Mouse (Mus musculus): ENCODE measurements at regions not wholly inside any gene's neighbourhood (a gene's known extent, or its start where the extent isn't known, plus 50 kb on each side); places are given as distances from the start of the nearest gene placed in this dataset.

GRCm38 (mm10) chr1:10771793-10772192 is 642.1 kb upstream of the A830018L16Rik start:
- no peak for DNase-seq

GRCm38 (mm10) chr1:10794074-10794783 is 619.7 kb upstream of the A830018L16Rik start:
- no peak for DNase-seq

GRCm38 (mm10) chr1:10835653-10836415 is 578.1 kb upstream of the A830018L16Rik start:
- peak; percentile 71 for DNase-seq

DNA sequence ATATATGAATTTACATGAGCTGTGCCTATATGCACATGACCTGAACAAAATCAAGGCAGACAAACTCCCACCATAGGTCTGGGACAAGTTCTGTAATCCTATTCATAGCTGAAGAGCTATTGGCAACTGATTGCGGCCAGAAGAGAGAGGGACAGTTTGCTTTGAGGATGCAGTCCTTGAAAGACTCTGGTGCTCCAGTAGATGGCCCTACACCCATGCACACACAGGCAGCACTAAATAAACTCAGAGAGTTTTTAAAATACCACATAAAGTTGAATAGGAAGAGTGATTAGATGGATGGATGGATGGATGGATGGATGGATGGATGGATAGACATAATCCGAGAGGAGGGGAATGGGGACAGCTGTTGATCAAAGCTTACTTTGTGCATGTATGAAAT is 576.7 kb upstream of the A830018L16Rik start:
- DNase-seq, result peak; percentile 54

- no peak for DNase-seq
Observed at GRCm38 (mm10) chr1:10852934-10853333, 561.0 kb upstream of the A830018L16Rik start.

GRCm38 (mm10) chr1:10854495-10854894 is 559.4 kb upstream of the A830018L16Rik start:
- DNase-seq, result no peak

GRCm38 (mm10) chr1:10871163-10871853 is 542.6 kb upstream of the A830018L16Rik start:
- DNase-seq, result peak; percentile 7

DNA sequence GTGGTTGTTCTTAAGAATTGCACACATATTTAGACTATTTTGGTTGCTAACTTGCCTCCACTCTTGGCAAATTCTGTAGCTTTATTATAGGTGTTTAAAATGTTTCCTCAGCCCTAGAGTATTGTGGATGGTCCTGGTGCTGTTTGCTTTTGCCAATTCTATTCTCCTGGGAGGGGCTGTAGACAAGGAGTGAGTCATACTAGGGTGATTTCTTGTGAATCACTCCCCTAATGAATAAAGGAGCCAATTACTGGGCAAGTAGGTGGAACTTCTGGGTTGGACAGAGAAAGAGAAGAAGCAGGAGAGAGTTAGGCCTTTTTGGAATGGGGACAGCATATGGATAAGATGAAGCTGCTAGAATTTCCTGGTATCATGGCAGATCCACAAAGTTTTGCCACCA is 541.6 kb upstream of the A830018L16Rik start:
- no peak for DNase-seq

DNA sequence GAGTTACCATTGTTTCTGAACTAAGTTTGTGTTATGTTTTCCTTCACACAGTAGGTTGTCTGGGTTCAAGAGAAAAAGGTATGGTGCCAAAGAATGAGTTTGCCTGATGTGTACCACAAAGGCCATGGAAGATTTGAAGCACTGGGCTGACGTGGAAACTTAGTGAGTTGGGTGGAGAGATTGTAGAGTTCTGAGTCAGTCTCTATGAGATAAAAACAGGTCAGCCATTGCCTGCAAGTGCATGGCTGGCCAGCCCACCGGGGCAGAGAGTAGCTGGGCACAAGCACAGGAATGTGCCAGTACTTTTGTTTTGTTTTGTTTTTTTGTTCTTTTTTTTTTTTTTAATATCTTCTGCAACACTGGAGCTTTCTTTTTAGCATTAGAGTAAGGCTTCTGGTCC is 541.2 kb upstream of the A830018L16Rik start:
- DNase-seq, result no peak

DNA sequence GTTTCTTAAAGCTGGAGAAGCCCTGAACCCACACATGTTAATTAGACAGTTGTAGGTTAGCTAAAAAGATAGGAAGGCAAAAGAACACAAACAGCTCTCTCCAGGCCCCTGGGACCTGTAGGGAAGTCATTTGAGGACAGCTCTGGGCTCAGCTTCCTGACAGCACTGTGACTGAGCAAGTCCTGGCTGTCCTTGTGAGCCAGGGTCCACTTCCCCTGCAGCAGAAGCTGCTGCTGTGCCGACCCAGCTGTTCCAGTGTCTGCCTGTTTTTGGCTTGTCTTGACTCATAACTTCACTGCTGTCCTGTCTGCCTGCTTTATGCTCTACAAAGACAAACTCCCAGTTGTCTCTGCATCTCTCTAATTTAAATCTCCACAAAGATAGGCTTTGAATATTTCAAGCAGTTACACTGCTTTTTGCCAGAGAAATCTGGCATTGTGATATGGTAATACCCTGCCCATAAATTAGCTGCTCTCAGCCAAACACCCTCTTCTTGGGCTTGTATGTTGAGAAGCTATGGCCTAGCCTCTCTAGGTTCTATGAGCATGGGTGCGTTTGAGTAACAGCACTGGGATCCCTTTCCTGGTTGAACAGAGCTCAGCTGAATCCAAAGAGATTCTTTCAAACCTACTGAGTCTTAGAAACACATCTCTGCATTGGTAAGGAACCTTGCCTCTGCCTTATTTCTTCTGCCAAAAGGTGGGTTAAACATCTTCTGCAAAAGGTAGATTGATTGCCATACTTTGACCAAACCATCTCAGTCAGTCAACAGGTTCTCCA is 536.3 kb upstream of the A830018L16Rik start:
- DNase-seq, result peak; percentile 71

DNA sequence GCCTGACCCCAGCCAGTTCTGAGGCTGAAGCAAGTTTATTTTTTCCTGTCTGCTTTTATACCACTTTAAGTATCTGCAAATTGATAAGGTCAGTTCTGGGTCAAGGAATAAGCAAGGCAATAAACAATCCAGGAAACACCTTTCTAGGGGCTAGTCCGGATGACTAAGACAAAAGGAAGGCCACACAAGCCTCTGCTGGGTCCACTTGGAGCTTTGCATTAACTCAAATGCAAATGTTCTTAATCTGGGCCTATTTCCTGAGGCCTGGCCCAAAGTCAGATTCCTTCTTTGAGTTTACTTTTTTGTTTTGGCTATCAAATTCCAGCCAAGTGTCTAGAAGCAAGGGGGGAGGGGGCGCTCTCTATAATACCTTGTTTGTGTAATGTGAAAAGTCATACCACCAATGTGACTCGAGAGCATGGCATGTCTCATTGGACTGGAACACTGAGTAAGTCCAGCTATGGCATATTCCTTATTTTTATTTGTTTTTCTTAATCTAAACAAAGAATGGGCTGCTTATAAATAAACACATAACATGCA is 535.6 kb upstream of the A830018L16Rik start:
- DNase-seq, result no peak

DNA sequence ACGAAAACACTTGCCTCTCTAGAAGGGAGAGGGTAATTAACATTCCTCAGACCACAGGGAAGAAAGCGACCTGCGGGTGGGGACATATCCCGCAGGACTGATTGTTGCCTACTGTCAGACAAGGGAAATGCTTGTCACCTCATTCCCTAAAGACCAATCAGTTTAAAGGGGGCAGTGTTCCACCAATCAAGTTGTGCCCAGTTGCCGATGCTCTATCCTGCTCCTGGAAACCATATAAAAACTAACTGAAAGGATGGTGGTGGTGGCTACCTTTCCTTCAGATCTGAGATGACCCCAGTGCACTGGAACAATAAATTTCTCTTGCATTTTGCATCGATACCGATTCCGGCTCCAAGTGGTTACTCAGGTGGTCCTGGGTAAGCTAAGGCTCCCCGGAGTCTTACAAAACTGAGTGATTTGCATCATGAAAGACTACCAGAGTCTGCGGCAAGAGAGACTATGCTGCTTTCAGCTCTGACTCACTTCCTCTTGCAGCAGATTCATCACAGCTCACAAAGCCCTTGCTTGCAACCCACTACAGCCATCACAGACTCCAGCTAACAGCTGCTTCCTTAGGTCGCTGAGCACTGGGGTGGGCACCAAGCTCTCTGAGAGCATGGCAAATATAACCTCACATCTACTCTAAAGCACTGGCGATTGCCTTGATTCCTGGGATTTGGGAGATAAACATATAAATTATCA is 533.7 kb upstream of the A830018L16Rik start:
- DNase-seq, result no peak

- DNase-seq, result no peak
Observed at GRCm38 (mm10) chr1:10898806-10899205, 515.1 kb upstream of the A830018L16Rik start.

GRCm38 (mm10) chr1:10902721-10903120 is 511.2 kb upstream of the A830018L16Rik start:
- no peak for DNase-seq

DNA sequence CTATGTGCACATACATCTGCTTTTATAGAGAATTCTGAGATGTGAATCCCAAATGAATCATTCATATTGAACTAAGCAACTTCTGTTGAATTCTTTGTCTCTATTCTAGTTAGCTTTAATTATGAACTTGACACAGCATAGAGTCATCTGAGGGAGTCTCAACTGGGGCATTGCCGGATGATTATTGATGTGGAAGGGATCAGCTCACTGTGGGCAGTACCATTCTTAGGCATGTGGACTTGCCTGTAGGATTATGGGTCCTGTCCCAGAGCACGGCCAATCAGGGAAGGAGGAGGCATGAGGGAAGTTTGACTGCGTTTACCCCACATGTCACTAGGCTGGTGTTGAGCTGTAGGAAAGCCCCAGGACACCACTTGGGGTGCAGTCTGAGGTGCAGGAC is 493.9 kb upstream of the A830018L16Rik start:
- no peak for DNase-seq

DNA sequence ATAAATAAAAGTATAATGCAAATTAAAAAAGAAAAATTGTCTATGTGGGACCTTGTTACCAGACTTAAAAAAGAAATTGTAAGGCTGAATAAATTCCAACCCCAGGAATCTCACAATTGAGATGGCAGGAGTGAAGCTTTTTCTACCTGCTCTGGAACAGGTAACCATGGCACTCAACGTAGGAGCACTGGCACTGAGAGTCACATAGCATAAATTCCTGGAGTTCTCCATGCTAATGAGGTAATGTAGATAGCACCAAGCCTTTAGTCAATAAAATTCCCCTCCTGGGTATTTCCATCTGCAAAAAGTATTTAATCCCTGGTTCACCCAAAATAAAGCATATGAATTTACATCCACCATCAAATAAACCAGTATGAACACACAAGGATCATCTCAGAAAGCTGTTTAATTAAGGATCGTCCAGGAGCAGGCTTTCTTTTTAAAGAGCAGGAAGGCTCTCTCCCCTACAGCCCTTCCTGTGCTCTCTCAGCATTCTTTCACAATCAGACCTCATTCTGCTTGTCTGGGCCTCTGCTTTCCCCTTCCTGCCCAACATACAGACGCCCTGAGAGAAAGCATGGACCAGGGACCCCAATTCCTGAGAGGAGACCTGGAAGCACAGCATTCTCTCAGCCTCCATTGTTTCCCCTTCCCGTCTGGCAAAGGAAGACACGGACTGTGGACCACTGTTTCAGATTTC is 481.4 kb upstream of the A830018L16Rik start:
- DNase-seq, result no peak

DNA sequence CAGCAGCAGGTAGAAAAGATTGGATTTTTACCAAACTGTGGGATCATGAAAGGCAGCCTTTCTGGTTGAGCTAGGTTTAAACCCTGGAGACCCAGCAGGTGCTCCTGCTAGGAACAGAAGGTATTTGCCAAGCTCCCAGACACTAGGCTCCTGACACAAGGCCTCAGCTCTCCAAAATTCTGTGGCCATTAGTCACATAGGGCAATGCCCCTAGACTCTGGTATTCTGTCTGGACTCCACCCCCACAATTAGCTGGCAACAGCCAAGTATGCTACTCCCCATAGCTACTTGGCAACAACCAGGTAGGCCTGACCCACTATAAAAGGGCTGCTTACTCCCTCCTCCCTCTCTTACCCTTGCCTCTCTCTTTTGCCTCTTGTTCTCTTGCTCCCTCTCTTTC is 480.7 kb upstream of the A830018L16Rik start:
- peak; percentile 6 for DNase-seq

DNA sequence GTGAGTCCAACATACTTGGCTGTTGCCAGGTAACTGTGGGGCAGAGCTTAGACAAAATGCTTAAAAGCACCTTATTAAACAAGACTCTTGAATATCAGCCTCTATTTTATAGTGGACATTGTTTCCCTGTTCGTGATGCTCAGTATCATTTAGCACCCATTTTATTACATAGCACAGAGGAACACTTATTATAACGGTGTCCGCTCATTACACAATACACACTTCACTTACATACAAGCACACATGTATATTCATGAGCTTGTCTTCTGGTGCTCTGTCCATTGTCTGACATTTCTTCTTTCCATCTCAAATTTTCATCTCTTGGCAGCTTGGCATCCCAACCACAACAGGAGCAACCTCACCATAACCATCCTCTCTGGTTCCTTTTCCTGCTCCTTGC is 475.5 kb upstream of the A830018L16Rik start:
- no peak for DNase-seq

GRCm38 (mm10) chr1:10940326-10940725 is 473.6 kb upstream of the A830018L16Rik start:
- no peak for DNase-seq

DNA sequence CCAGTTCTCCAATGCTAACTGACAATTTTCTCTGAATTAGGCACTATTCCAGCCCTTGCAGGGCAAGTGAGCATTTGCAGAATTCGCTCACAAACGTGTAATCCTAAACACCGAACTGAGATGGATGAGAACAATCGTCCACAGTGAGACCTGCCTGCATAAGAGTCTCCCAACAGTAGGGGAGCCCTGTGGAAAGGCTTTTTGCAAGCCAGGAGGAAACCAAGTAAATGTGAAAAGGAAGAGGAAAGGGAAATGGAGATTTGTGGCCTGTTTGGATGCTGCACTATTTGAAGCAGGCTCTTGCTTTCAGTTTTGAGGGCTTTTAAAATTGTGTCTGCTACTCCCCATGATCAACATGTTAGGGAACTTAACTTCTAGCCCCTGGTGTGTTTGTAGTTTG is 470.9 kb upstream of the A830018L16Rik start:
- peak; percentile 29 for DNase-seq

All from lung, postnatal 10 days (tissue).